Mouse (Mus musculus) monocyte, adult 5-6 weeks (primary cell): ENCODE results near the gene Gad1. TPM values are rescaled to one million over a fixed set of nuclear protein-coding genes. Genes with fewer than 3 reads are reported as not detected.

ENCODE experiments used
- ATAC-seq: fragments of 153-309, 156-312 bp; replicated peaks from 2 replicates; pipeline ENCODE4 v1.8.0; 2017; ENCODE audit warnings: mild to moderate bottlenecking; ENCODE audit not compliant: low TSS enrichment, insufficient number of reproducible peaks, severe bottlenecking, poor library complexity, low FRiP score
- total RNA-seq: library from RNA; stranded (forward); fragments of 200-1000, 200-491, 200-594 nt; gene quantifications from 3 replicates; pipeline ENCODE4 v1.2.3, GENCODE M21; 2017

Gad1 gene
- total RNA-seq, 1 experiment from 2014 or later = 0.38 TPM

DNA sequence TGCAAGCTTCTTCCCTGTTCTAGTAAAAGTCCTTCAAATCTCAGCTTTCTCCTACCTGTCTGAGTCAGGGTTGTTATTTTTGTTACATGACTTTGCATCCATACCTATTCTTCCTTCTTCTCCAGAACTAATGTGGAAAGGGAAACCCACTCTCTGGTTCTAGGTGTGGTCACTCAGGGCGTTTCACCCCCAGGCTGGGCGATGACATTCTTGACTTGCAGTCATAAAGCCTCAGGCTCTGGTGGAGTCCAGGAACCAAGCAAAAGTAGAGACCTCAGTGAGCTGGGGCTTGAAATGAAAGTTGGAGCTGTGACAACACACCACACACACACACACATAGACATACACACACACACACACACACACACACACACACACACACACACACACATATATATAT lies 63.2 kb downstream of the Gad1 start:
- ATAC-seq = no peak

DNA sequence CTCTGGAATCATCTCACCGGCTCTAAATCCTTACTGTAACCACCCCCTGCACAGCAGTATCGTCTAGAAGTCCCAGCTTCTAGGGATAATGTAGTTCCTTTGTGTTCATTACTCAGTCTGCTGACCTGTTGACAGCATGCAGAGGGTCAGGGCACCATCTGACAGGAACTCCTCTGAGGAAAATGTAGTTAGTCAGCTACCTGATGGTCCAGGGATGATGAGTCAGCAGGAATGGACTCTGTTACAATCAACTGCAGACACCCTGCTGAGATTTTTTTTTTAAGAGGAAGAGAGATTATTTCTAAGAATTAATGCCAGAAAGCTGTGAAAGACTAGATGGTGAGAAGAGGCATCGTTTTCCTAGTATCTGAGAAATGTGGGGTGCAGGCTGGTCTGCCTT lies 63.7 kb downstream of the Gad1 start:
- no peak for ATAC-seq

DNA sequence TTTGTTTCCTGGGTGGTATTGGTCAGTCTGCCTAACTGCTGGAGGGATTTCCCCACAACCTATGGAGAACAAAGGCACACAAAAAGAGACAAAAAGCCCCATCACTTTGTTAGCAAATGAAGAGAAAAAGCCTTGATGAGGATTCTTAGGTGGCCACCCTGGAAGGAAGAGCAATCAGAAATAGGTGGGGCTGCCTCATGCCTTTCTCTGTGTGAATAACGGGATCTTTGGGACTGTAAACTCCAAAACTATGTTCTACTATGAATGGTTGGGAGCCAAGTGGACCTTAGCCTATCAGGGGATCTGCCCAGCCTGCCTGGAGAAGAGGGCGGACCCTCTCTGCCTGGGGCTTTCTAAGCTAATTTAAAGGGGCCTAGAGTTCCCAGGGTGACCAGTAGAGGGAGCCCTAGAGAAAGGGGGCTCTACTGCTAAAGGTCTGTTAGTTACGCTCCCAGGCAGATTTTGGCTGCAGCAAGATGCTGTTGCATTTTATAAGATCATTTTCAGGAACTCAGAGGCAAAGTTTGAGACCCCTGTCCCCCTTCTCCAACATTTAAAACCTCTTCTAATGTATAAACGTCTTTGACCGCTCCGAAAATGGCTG lies 66.5 kb downstream of the Gad1 start:
- ATAC-seq = no peak

DNA sequence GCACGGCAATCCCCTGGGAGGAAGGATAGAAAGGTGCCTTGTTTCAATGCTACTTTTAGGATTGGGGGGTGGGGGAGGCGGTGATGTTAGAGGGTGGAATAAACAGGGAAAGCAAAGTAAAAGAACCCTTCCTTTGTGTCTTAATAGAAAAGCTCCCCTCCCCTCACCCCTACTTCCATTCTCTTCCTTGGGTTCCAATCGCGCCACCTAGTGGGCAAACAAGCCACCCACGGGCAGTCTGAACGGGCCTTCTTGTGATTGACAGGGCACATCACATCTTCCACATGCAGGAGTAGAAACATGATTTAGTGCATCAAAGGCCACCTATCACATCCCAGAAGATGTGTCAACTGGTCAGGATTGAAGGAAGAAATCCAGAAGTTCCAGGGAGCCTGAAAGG lies 67.4 kb downstream of the Gad1 start:
- no peak for ATAC-seq

DNA sequence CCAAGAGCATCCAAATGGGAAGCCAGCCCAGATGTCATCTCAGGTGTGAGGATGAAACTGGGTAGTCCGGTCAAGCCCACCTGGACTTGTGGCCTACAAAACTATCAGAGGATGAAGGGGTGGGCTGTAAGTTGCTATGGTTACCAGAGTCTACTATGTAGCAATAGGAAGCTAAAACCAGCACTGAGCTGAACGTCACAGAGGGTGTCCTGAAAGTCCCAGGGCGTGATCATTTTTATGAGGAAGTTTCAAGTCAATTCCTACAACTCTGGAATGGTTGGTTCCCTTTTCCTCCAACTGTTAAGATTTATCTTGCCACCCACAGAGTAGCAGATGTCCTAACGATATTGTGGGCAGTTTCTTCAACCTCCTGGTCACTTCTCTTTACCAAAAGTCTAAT lies 69.4 kb downstream of the Gad1 start:
- no peak for ATAC-seq

DNA sequence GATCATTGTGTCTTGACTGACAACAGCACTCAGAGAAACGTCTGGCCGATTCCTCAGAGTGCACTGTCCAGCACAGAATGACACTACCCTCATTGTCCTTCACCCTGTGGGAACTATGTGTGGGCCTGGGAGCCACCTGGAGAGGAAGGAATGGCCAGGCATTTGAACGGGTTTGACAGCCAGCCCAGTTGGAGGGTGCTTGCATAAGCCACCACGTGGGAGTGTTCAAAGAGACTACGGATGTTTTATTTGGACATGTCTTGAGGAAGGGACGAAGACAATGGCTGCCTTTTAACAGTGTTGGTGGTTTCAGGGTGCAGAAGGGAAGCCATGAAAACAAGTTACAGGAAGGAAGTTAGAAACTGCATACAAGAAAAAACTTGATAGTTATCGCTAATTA lies 72.9 kb downstream of the Gad1 start:
- no peak for ATAC-seq

DNA sequence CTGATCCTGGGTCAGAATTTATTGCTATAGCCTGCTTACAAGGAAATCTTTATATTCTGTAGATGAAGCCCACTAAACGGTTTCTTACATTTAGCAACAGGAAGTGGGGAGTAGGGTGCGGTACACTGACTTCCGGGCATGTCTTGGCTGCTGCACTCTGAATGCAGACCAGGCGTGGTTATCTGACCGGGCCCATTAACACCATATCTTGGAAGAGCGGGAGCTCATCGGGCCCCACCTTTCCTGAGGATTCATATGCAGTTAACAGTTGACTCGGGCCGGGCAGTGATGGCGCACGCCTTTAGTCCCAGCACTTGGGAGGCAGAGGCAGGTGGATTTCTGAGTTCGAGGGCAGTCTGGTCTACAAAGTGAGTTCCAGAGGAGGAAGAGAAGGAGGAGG lies 75.5 kb downstream of the Gad1 start:
- no peak for ATAC-seq

DNA sequence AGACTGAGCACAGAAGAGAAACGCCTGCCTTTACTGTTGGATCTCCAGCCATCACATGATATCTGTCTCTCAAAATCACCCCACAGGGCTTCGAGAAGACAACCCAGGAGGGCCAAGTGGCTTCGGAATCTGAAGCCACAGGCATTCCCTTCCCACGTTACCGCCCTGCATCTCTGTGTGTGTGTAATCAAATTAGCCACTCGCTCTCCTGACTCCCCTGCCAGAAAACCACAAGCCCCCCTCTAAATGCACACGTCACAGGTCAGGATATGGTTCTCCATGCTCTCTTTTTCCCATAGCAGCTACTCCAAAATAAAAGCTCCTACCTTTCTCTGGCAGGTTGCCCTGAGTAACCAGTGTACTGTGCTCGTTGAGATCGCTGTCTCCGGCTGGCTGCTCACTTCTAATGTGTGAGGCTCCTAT lies 76.5 kb downstream of the Gad1 start:
- no peak for ATAC-seq

DNA sequence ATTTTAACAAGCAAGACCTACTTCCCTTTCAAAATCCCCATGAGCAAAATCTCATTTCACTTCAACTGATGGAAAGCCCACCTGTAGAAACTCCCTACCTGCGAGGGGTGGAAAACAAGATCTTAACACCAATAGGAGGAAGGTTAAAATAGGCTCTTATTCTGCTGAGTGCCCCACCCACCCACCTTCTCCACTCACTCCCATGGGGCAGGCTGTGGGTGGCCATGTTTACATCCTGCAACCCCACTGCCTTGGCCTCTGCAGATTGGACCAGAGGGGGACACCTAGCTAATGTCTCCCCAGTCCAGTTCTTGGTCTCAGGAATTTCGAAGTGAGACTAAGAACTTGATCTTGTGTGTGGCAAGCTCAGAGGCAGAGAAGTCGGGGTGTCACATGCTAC lies 77.0 kb downstream of the Gad1 start:
- no peak for ATAC-seq

DNA sequence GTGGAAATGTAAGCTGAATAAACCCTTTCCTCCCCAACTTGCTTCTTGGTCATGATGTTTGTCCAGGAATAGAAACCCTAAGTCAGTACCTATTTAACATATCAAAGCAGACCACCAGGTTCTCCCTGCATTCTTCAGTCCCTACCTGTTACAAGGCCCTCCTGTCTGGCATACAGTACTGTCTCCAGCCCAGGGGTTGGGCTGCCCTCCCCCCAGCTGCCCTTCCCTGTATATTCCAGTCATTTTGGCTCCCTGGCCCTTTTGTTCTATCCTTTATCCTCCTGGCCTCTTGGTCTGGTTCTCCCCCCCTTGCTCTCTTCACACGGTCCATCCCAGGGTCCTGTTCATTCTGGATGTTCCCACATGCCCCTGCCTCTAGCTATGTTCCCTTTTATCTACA lies 78.4 kb downstream of the Gad1 start:
- no peak for ATAC-seq

DNA sequence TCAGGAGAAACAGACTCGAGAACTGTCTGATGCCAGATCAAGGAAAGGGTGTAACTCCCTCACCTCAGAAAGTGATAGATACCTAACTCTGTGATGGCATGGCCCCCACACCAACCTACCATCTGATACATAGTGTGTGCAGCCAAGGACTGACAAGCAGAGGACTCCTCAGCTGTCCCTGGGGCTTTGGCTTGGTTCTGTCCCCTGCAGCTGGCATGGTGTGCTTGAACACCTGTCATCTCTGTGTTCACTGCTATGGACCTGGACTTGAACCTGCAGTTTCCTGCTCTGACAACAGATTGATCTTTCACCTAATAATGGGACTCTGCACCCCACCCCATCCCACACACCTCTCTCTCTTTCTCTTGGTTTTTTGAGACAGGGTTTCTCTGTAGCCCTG lies 79.5 kb downstream of the Gad1 start:
- ATAC-seq = no peak

DNA sequence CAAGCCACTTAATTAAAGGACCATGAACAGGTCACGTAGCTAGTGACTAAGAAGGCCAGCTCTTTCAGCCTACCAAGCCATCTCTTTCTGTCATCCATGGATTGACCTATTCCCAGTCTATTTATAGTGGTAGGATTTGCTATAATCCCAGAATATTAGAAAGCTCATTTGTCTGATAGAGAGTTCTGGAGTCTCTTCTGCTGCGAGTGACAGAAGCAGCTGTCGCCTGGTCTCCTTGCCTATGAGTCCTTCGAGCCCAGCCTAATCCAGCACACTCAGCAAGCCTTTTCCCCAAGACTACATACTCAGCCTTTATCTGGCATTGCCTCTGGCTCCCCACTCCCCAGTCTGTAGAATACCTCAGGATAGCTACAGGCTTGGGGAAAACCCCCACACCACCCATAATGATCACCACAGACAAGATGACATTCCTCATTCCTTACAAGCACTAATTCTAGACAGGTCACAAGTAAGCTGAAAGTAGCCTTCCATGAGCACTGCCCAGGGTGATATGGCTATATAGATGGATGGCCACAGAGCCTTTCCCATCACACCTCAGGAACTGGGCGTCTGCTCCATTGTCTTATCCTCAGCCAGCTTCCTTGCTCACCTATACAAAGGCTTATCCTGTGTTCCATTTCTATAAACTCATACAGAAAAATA lies 81.3 kb downstream of the Gad1 start:
- ATAC-seq = no peak

DNA sequence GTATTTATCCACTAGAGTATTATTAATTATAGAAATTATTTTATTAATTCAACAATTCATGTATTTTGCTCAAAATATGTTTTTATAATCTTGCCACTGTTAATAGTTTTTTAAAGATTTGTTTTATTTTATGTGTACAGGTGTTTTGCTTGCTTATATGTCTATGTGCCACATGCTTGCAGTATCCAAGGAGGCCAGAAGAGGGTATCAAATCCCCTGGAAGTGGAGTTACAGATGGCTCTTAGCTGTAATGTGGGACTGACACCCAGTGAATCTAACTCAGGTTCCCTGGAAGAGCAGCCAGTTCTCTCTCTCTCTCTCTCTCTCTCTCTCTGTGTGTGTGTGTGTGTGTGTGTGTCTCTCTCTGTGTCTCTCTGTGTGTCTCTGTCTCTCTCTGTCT lies 88.1 kb downstream of the Gad1 start:
- no peak for ATAC-seq

DNA sequence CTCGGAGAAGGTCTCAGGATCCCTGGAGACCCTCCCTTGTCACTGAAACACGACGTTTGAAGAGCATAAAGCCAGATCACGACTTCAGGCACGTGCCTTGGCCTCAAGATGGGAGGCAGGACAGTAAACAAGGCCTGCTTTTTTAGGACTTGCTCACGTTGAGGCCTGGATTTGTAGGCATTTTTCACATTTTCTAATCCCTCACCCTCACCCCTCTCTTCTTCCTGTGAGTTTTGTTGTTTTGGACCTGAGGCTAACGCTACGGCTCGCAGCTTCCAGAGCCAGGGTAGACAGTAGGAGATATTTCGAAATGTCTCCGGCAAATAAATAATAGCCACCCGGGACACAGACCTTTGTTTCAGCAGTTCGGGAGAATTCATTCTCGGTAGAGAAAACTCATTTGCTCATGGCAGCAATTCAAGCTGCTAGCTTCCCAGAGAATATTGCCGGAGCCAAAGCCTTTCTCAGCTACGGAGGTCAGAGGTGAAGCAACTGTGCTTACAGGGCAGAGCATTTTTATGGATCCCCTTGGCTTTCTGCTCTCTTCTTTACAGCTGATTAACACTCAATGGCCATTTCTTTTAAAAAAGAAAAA lies 90.2 kb downstream of the Gad1 start:
- no peak for ATAC-seq

DNA sequence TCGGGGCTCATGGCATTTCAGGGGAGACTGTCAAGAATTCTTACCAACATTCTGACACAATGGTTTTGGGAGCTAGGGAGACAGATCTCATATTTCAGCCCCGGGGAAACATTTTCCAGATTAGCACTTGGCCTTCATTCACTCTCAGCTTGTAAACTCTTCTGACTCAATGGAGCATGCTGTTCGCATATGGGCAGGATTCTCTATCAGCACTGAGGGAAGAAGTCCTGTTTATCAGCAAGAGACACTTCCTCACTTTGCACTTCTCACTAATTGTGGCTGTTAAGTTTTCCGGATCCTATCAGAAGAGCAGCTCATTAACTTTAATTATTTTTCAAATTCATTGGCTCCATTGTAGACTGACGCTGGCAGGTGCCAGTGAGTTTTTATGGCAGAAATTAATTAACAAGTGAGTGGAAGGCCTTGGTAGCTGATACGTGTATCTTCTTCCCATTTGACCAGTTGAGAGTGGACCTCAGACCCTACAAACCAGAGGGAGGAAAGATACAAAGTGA lies 92.5 kb downstream of the Gad1 start:
- ATAC-seq = no peak

DNA sequence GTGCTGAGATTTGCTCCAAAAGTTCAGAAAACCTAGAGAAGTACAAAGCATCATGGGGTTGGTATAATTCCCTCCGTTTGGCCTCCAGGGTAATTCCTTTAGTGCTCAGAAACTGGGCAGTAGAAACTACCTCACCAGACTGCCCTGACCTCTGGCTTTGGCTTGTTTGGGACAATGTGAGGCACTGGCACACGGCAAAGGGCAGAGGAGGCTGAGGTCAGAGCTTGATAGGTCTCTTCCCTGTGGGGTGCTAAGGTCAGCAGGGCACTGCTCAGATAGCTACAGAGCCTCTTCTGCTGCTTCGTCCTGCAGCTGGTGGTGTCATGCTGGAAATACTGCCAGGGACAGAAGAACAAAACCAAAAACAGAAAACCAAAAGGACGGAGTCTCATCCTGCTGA lies 94.8 kb downstream of the Gad1 start:
- no peak for ATAC-seq

DNA sequence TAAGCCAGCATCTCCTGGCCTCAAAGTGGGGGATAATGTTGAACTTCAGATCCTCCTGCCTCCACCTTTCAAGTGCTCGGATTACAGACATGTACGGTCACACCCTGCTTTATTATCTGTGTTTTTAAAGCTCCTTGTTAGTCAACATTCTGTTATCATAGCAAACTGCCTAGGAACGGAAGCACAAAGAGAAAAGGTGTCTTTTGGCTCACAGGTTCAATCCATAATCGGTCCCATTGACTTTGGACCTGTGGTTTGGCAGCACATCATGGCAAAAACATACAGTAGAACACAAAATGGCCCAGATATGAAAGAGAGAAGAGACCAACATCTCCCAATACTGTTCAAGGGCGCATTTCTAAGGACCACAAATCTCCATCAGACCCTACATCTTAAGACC lies 95.4 kb downstream of the Gad1 start:
- no peak for ATAC-seq

DNA sequence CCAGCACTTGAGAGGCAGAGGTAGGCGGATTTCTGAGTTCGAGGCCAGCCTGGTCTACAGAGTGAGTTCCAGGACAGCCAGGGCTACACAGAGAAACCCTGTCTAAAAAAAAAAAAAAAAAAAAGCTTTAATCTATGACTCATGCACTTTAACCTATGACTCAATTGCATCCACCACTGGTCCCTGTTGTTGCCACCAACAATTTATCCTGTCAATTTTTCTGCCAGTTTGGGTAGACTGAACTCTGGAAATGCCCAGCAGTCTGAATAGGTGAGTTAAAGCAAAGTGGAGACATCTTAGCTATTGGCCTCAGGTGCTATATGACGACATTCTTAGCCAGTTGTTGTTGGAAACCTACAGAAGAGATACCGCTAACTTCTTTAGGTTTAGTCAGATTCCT lies 96.6 kb downstream of the Gad1 start:
- ATAC-seq = no peak
